Mouse (Mus musculus) embryonic facial prominence, embryonic 12.5 days (tissue): Measurements from ENCODE around the gene Gm10563. TPM values are rescaled to one million over a fixed set of nuclear protein-coding genes. Genes with fewer than 3 reads are reported as not detected.

Source experiments
- ATAC-seq: fragments of 200-750 bp; cut with Nextera tagmentation; 2 replicates; pipeline ENCODE4 v1.8.0; 2017; ENCODE audit not compliant: insufficient number of reproducible peaks, insufficient read depth, low FRiP score, low TSS enrichment
- H3K27ac ChIP-seq: fragments of 300-500 bp; sonication (generic); 2 replicates; pipeline ENCODE4 v1.5.1; 2016; ENCODE audit warnings: mild to moderate bottlenecking
- H3K27me3 ChIP-seq: fragments of 300-500 bp; sonication (generic); 2 replicates; pipeline ENCODE4 v1.6.1; 2016; ENCODE audit warnings: mild to moderate bottlenecking, moderate library complexity
- H3K36me3 ChIP-seq: fragments of 300-500 bp; sonication (generic); 2 replicates; pipeline ENCODE4 v1.6.1; 2016; ENCODE audit warnings: mild to moderate bottlenecking
- H3K4me1 ChIP-seq: fragments of 300-500 bp; sonication (generic); 2 replicates; pipeline ENCODE4 v1.6.1; 2016
- H3K4me2 ChIP-seq: fragments of 300-500 bp; sonication (generic); replicated peaks from 2 replicates; pipeline ENCODE4 v1.6.1; 2016; ENCODE audit warnings: mild to moderate bottlenecking, moderate library complexity
- H3K4me3 ChIP-seq: fragments of 300-500 bp; sonication (generic); 2 replicates; pipeline ENCODE4 v1.5.1; 2016; ENCODE audit warnings: mild to moderate bottlenecking
- H3K9ac ChIP-seq: fragments of 300-500 bp; sonication (generic); 2 replicates; pipeline ENCODE4 v1.6.1; 2016; ENCODE audit warnings: mild to moderate bottlenecking, moderate library complexity
- H3K9me3 ChIP-seq: fragments of 300-500 bp; sonication (generic); 2 replicates; pipeline ENCODE4 v1.6.1; 2016; ENCODE audit warnings: mild to moderate bottlenecking, moderate library complexity
- WGBS: fragments of 180-500 bp; shearing (Covaris S2); methylation state at CpG from one replicate; pipeline ENCODE4 v1.1.7; 2016; 5-methylcytosine and 5-hydroxymethylcytosine counted together
- polyA plus RNA-seq: library from polyadenylated mRNA; unstranded; fragments of >200 nt; fragmentation: Nextera tagmentation; extraction: Ambion mirVana; gene quantifications from 2 replicates; pipeline ENCODE4 v1.2.1, GENCODE M21; 2016

Gm10563 gene
- polyA plus RNA-seq, 1 experiment from 2014 or later = not detected

GRCm38 (mm10) chr4:155569818-155570217 lies 75.4 kb downstream of the Gm10563 start:
- no peak overlapping the region for H3K4me3 ChIP-seq
- no peaks in the 10 kb centered on the region for H3K9me3 ChIP-seq
- H3K4me1 ChIP-seq = peaks cover 17% of the 10 kb centered on the region
- no peaks in the 10 kb centered on the region for H3K27me3 ChIP-seq
- no peaks in the 10 kb centered on the region for H3K36me3 ChIP-seq
- no peak for ATAC-seq
- H3K4me2 ChIP-seq = no peak overlapping the region
- no peak overlapping the region for H3K27ac ChIP-seq
- WGBS = 89% methylated on average over 6 of the region's 6 CpGs
- no peak overlapping the region for H3K9ac ChIP-seq

- H3K9me3 ChIP-seq = no peaks in the 10 kb centered on the region
- 90% methylated on average over 7 of the region's 7 CpGs for WGBS
- no peak overlapping the region for H3K4me2 ChIP-seq
- no peak overlapping the region for H3K27ac ChIP-seq
- no peaks in the 10 kb centered on the region for H3K27me3 ChIP-seq
- H3K4me1 ChIP-seq = peaks cover 22% of the 10 kb centered on the region
- no peak for ATAC-seq
- H3K4me3 ChIP-seq = no peak overlapping the region
- no peak overlapping the region for H3K9ac ChIP-seq
- H3K36me3 ChIP-seq = no peaks in the 10 kb centered on the region
These were observed 76.4 kb downstream of the Gm10563 start for GRCm38 (mm10) chr4:155568632-155569370.

GRCm38 (mm10) chr4:155568170-155568569 lies 77.0 kb downstream of the Gm10563 start:
- H3K9me3 ChIP-seq = no peaks in the 10 kb centered on the region
- no peak overlapping the region for H3K27ac ChIP-seq
- no peaks in the 10 kb centered on the region for H3K36me3 ChIP-seq
- H3K9ac ChIP-seq = no peak overlapping the region
- no peak for ATAC-seq
- no peak overlapping the region for H3K4me3 ChIP-seq
- H3K27me3 ChIP-seq = no peaks in the 10 kb centered on the region
- WGBS = 40% methylated on average over 2 of the region's 2 CpGs
- H3K4me1 ChIP-seq = peaks cover 22% of the 10 kb centered on the region
- H3K4me2 ChIP-seq = no peak overlapping the region

GRCm38 (mm10) chr4:155566555-155566954 lies 78.7 kb downstream of the Gm10563 start:
- Histone ChIP-seq H3K4me1 (peaks cover 33% of the 10 kb centered on the region), H3K4me3 (no peak overlapping the region), H3K9me3 (no peaks in the 10 kb centered on the region), H3K27me3 (no peaks in the 10 kb centered on the region), H3K9ac (no peak overlapping the region), H3K36me3 (no peaks in the 10 kb centered on the region), H3K27ac (no peak overlapping the region), H3K4me2 (no peak overlapping the region)
- 74% methylated on average over 8 of the region's 8 CpGs for WGBS
- no peak for ATAC-seq

Other genes with a start within 250 kb of the Gm10563 start
- gene Gabrd, start 247.3 kb downstream of the Gm10563 start, polyA plus RNA-seq = not detected in 2 replicates
- 4.9 and 6.9 TPM in 2 replicates for gene Cfap74, start 236.2 kb downstream of the Gm10563 start, polyA plus RNA-seq
- not detected in 2 replicates for gene Tmem52, start 176.3 kb downstream of the Gm10563 start, polyA plus RNA-seq
- gene Gnb1, start 154.0 kb downstream of the Gm10563 start, polyA plus RNA-seq = 570 and 588 TPM in 2 replicates
- 96.6 and 101 TPM in 2 replicates for gene Nadk, start 83.0 kb downstream of the Gm10563 start, polyA plus RNA-seq
- gene Slc35e2, start 44.0 kb downstream of the Gm10563 start, polyA plus RNA-seq = 11.4 and 12.5 TPM in 2 replicates
- 78.3 and 86.6 TPM in 2 replicates for gene Cdk11b, start 20.6 kb downstream of the Gm10563 start, polyA plus RNA-seq
- 11.3 and 16.1 TPM in 2 replicates for gene Mmp23, start 8.0 kb upstream of the Gm10563 start, polyA plus RNA-seq
- gene Mib2, start 23.8 kb upstream of the Gm10563 start, polyA plus RNA-seq = 38.2 and 40.8 TPM in 2 replicates
- gene Fndc10, start 48.9 kb upstream of the Gm10563 start, polyA plus RNA-seq = 12.2 and 15.2 TPM in 2 replicates
- 135 and 136 TPM in 2 replicates for gene Ssu72, start 59.4 kb upstream of the Gm10563 start, polyA plus RNA-seq
- gene Tmem240, start 89.4 kb upstream of the Gm10563 start, polyA plus RNA-seq = 2.2 and 2.5 TPM in 2 replicates
- gene Atad3a, start 115.7 kb upstream of the Gm10563 start, polyA plus RNA-seq = 103 and 106 TPM in 2 replicates
- 9.2 and 9.5 TPM in 2 replicates for gene Vwa1, start 129.3 kb upstream of the Gm10563 start, polyA plus RNA-seq
- 0.69 and 1.0 TPM in 2 replicates for gene Tmem88b, start 140.5 kb upstream of the Gm10563 start, polyA plus RNA-seq
- gene Ankrd65, start 145.0 kb upstream of the Gm10563 start, polyA plus RNA-seq = 0.25 TPM in 1 of 2 replicates, not detected in the other
- gene Mrpl20, start 157.5 kb upstream of the Gm10563 start, polyA plus RNA-seq = 214 TPM in 2 replicates
- 243 and 253 TPM in 2 replicates for gene Ccnl2, start 167.1 kb upstream of the Gm10563 start, polyA plus RNA-seq
- 146 and 149 TPM in 2 replicates for gene Aurkaip1, start 185.9 kb upstream of the Gm10563 start, polyA plus RNA-seq
- 50.7 and 52.6 TPM in 2 replicates for gene Mxra8, start 194.3 kb upstream of the Gm10563 start, polyA plus RNA-seq
- 8.3 and 16.9 TPM in 2 replicates for gene Dvl1, start 202.0 kb upstream of the Gm10563 start, polyA plus RNA-seq
- 0.34 and 0.47 TPM in 2 replicates for gene Tas1r3, start 218.0 kb upstream of the Gm10563 start, polyA plus RNA-seq
- 15.9 and 17.1 TPM in 2 replicates for gene Cptp, start 224.0 kb upstream of the Gm10563 start, polyA plus RNA-seq
- 83.7 and 85.4 TPM in 2 replicates for gene Ints11, start 224.1 kb upstream of the Gm10563 start, polyA plus RNA-seq
- gene Pusl1, start 246.4 kb upstream of the Gm10563 start, polyA plus RNA-seq = 56.0 and 56.6 TPM in 2 replicates
- gene Acap3, start 246.4 kb upstream of the Gm10563 start, polyA plus RNA-seq = 25.1 and 27.7 TPM in 2 replicates